Mouse (Mus musculus) gastrocnemius, adult 2 months (tissue): Measurements from ENCODE around the gene Olfr31. TPM values are rescaled to one million over a fixed set of nuclear protein-coding genes. Genes with fewer than 3 reads are reported as not detected.

Source experiments
- DNase-seq: peaks from one replicate; pipeline ENCODE4 v3.0.0; 2022
- H3K27ac ChIP-seq: fragments of 200-600 bp; 2 replicates; pipeline ENCODE4 v1.8.1; 2022; ENCODE audit warnings: mild to moderate bottlenecking
- H3K4me3 ChIP-seq: fragments of 200-600 bp; 2 replicates; pipeline ENCODE4 v1.8.1; 2022; ENCODE audit warnings: mild to moderate bottlenecking, moderate library complexity
- CTCF ChIP-seq: fragments of 200-600 bp; IDR thresholded peaks from 2 replicates; pipeline ENCODE4 v1.8.1; 2022; ENCODE audit warnings: antibody characterized with exemption, mild to moderate bottlenecking, moderate library complexity
- intact Hi-C: fragments of 180-260 bp; cut with DNase I; formaldehyde crosslinking; loops from one replicate; pipeline ENCODE4 v1.15.1; 2025
- long read RNA-seq, 2 experiments: library from polyadenylated mRNA; stranded (forward); transcript quantifications; one replicate each; pipeline ENCODE4 v2.0.0; 2021
- total RNA-seq, 2 experiments: library from RNA; stranded (reverse); gene quantifications; 2 replicates each; pipeline ENCODE4 v1.2.3; 2021

The Olfr31 gene
- not detected for total RNA-seq
- long read RNA-seq, experiment 1: 0 reads
- long read RNA-seq, experiment 2: 0 reads

DNA sequence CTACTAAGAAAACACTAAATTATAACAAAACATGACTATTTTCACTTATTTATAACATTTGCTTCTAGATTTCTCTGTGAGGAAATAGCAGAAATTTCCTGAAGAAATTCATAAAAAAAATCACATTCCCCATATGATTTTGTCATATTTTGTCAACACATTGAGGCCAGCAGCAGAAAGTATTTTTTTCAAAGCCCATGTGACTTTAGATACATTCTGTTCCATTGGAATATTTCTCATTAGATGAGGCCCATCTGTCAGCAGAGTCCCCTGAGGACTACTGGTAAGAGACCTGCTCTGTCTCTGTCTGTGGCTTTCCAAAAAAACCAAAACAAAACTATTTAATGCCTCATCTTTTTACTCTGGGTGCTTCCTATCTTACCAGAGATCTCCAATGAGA lies at the start of gene Olfr31:
TSS of gene Olfr31 (plus strand) at position 301 of the 400 bp plus-strand sequence.
- TF ChIP-seq CTCF: no peak
- no peak for DNase-seq

DNA sequence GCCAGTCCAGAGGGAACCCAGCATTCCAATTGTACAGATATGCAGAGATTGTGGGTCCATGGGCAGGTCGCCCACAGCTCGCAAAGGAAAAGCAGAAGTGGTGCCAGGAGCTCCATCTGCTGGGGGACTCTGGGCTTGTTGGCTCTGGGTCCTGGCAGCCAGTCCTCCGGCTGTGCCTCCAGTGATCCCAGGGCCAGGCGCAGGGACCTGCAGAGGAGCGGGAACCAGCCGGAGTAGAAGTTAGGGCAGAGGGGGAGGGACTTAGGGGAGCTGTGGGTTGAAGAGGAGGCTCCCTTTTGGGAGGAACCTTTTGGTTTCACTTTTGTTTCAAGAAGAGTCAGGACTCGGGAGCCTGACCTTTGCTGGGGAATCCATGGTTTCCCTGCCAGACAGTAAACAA lies 28.2 kb upstream of the Olfr31 start:
- peak; percentile 39 for DNase-seq
- peak overlapping the region; percentile 61 for H3K4me3 ChIP-seq

More for the DNA sequence above, at the start of gene Olfr31:
- H3K27ac ChIP-seq: no peak within 1 kb of the TSS
- intact Hi-C loops: no loop called here
- H3K4me3 ChIP-seq: no peak within 1 kb of the TSS

DNA sequence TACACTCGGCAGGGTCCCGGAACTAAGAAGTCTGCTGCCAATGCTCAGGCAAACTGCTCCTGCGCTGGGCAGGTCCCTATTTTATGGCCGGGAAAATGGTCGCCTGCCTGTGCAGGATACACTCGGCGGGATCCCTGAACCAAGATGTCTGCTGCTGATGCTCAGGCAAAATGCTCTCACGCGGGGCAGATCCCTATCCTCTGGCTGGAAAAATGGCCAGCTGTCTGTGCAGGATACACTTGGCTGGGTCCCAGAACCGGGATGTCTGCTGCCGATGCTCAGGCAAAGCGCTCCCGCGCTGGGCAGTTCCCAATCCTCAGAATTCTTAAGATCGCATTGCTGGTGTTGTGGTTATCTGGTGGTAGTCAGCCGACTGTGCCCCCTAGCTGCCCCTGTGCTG lies 13.7 kb upstream of the Olfr31 start:
- no peak for DNase-seq
- TF ChIP-seq CTCF: no peak
- intact Hi-C loops: no loop called here
- Histone ChIP-seq H3K4me3 (no peak overlapping the region), H3K27ac (no peak overlapping the region)

More for the DNA sequence above, 28.2 kb upstream of the Olfr31 start:
- intact Hi-C loops: no loop called here
- TF ChIP-seq CTCF: peak; percentile 3; the same call in 1 of the 2 replicates
- no peak overlapping the region for H3K27ac ChIP-seq

DNA sequence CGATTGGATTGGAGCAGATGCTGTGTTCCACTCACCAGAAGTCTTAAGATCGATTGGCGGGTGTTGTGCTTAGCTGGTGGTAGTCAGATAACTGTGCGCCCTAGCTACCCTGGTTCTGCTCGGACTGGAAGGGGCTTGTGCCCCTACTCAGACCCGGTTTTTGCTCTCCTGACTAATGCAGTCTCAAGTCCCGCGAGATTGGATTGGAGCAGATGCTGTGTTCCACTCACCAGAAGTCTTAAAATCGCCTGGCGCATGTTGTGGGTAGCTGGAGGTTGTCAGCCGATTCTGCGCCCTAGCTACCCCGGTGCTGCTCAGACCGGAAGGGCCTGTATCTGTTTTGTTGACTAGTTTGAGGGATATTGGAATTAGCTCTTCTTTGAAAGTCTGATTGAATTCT lies 13.2 kb upstream of the Olfr31 start:
- DNase-seq: no peak
- intact Hi-C loops: no loop called here
- no peak for TF ChIP-seq CTCF
- Histone ChIP-seq H3K27ac (no peak overlapping the region), H3K4me3 (no peak overlapping the region)

DNA sequence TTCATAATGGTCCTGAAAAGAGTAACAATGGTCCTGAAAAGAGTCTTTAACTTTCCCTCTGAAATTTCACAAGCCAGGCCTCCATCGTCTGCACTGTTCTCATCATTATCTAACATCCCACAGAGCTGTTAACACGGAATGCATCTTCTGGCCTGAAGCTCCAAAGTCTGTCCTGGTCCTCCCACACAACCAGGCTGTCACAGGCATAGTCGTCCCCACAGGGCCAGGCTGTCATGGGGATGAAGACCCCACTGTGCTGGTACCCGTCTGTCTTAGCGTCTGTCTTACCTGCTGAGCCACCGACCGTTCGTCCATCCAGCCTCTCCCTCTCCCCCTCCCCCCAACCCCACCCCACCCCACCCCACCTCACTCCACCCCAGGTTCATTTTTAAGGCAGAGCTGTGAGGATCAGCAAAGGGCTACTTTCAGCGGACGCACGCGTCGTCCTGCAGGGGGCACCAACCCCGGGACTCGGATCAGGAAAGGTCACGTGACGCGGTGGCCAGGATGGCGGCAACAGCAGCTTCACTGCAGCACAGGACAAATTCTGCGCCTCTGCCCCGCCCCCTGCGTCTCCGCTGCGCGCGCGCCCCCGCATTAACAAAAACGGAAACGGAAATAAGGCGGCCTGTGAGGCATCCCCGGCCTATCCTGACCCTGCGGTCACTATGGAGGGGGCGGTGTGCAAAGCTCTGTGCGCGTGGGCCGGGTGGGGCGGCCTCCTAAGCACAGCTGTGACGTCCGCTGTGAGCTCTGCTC lies 22.7 kb downstream of the Olfr31 start:
- peak; percentile 67 for TF ChIP-seq CTCF
- peak; percentile 91 for DNase-seq
- peak overlapping the region; percentile 89 for H3K4me3 ChIP-seq
- H3K27ac ChIP-seq: peak overlapping the region; percentile 86
- intact Hi-C loops: no loop called here

DNA sequence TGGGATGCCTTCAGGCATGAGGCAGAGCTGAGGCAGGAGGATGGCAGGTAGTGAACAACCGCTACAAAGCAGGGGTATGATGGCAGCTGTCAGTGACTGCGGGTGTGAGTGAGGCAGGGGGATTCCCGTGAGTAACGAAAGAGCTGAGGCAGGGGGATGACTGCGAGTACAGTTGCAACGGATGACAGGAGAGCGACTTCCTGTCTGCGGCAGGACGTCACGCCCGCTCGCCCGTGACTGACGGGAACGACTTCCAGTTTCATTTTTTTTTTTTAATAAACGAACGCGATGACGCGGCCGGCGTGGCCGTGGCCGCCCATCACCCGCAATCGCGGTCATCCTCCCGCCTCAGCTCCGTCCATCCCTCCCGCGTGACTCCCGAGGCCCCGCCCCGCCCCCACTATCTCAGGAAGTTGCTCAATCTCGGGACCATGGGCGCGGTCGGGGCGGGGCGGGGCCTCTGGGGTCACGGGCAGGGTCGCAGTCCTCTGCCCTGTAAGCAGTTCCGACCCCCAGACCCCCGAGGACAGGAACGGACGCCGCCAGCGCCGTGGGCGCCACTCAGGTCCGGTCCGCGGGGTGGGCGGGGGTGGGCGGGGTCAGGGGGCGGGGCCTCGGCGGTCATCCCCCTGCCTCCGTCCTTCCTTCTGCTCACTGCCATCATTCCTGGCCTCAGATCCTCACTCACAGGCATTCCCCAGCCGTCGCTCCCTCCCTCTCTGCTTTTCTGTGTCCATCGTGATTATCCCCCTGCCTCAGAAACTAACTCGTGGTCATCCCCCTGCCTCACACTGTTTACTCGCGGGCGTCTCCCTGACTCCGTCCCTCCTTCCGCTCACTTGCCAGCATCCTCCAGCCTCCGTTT lies 23.6 kb downstream of the Olfr31 start, which contains the start of gene Il3ra:
TSS of gene Il3ra (plus strand) at position 328 of the 865 bp plus-strand sequence.
- no peak for TF ChIP-seq CTCF
- intact Hi-C loops: no loop called here
- Histone ChIP-seq H3K27ac (peak within 1 kb of the TSS; percentile 86), H3K4me3 (peak within 1 kb of the TSS; percentile 89)
- peak; percentile 81 for DNase-seq

DNA sequence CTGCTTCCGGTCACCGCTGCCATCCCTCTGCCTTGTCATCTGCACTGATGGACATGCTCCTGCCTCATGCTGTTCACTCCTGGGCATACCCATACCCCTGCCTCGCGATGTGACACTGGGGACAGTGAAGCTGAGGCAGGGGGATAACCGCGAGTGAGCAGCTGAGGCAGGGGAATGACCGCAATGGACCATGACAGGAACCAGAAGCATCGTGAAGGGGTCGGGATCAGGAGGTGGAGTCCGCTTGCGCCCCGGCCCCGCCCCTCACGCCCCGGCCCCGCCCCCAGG lies 24.1 kb downstream of the Olfr31 start:
- intact Hi-C loops: no loop called here
- peak overlapping the region; percentile 86 for H3K27ac ChIP-seq

DNA sequence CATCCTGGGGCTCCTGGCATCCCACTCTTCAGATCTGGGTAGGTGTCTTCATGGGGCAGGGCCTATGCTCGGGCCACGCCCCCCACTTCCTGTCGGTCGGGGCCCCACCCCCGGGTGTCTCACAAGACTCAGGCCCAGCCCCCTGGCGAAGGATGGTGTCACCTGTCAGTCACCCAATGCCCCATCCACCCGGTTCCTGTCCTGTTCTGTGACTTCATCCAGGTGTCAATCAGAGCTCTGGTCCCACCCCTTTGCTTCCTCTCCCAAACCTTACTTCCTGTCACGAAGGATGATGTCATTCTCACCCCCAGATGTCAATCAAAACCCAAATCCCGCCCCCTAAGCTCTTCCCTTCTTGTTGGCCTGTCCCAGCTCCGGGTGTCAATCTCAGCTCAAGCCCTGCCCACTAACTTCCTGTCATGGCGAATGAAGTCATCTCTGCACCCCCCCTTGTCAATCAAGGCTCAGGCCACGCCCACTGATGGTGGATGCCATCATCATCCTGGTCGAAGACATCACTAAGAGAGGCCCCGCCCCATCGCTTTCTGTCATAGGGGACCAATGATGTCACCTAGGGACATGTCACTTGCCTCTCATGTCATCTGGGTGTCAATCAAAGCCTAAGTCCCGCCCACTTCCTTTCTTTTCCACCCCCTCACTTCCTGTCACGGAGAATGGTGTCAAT lies 24.7 kb downstream of the Olfr31 start:
- DNase-seq: peak; percentile 28
- intact Hi-C loops: no loop called here
- H3K27ac ChIP-seq: no peak overlapping the region
- TF ChIP-seq CTCF: no peak
- H3K4me3 ChIP-seq: peak overlapping the region; percentile 89; the same call in 1 of the 2 replicates

More for the DNA sequence above, 24.1 kb downstream of the Olfr31 start:
- no peak for TF ChIP-seq CTCF
- no peak for DNase-seq
- peak overlapping the region; percentile 89 for H3K4me3 ChIP-seq

DNA sequence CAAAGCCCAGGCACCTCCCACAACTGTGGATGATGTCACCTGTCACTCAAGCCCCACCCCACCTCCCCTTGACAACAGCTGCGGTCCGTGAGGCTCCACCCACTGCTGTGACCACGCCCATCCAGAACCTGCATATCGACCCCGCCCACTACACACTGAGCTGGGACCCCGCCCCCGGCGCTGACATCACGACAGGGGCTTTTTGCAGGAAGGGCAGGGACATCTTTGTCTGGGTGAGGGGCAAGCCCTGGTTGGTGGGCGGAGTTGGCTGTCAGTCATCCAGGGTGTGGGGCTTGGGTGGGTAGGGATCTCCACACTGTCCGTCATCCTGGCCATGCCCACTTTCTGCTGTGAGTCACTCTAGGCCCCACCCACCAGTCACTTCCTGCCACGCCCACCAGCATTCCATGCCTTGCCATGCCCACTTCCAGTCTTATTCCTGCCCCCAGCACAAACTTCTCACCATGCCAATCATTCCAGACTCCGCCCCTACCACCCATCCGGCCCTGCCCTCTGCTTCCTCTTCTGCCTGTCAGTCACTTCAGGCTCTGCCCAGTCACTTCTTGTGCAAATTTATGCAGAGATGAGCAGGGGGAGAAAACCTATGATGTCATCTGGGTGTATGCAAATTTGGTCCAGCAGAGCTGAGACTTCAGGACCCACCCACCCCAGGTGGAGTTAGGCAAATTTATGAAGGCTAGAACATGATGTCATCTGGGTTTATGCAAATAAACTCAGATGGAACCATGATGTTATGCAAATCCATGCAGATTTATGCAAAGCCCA lies 25.4 kb downstream of the Olfr31 start:
- TF ChIP-seq CTCF: no peak
- Histone ChIP-seq H3K27ac (no peak overlapping the region), H3K4me3 (no peak overlapping the region)
- intact Hi-C loops: no loop called here
- DNase-seq: peak; percentile 42

DNA sequence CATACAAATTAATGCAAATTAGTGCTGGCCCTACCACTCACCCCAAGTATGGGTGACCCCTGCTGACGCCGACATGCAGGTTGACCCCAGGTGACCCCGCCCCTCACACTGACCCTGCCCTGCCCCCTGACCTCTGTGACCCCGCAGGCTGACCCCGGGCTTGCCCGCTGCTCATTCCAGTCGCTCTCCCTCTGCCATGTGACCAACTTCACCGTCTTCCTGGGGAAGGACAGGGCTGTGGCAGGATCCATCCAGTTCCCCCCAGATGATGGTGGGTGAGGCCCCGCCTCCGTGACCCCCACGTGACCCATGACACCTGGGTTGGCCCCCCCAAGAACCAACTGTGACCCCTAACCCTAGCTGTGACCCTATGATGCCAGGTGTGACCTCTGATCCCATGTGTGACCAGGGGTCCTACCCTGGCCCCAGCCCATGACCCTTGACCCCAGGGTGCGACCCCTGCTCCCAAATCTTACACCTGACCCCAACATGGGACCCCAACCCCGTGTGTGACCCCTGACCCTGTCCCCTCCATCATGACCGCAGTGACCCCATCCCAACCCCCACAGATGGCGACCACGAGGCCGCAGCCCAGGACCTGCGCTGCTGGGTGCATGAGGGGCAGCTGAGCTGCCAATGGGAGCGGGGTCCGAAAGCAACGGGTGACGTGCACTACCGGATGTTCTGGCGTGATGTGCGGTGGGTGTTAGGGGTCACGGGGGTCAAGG lies 26.2 kb downstream of the Olfr31 start:
- Histone ChIP-seq H3K4me3 (no peak overlapping the region), H3K27ac (no peak overlapping the region)
- no peak for TF ChIP-seq CTCF
- DNase-seq: peak; percentile 24
- intact Hi-C loops: no loop called here

DNA sequence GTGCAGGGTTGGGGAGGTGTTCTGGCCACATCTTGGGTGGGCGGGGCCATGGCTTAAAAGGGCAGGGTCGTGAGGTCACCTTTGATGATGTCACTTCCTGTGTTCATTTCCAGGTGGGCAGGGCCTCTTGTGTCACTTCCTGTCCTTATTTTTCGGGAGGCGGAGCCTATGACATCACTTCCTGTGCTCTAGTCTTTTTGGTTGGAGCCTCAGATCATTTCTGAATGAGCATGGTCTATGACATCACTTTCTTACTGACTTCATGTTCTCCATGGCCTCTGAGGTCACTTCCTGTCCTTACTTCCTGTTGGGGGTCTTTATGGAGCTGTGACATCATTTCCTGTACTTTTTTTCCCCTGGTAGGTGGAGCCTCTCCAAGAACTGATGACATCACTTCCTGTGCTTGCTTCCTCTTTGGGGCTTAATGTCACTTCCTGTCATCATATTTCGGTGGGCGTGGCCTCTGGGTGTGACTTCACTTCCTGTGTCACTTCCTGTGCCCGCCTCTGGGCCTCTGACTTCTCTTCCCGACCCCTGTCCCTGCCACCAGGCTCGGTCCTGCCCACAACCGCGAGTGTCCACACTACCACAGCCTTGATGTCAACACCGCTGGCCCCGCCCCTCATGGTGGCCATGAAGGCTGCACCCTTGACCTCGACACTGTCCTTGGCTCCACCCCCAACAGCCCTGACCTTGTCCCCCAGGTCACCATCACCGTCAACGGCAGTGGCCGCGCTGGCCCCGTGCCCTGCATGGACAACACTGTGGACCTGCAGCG lies 27.0 kb downstream of the Olfr31 start:
- no peak for TF ChIP-seq CTCF
- Histone ChIP-seq H3K4me3 (no peak overlapping the region), H3K27ac (no peak overlapping the region)
- intact Hi-C loops: no loop called here
- DNase-seq: peak; percentile 24
